Mouse (Mus musculus) erythroid progenitor cell, adult 5-6 weeks (primary cell): ENCODE measurements at regions not wholly inside any gene's neighbourhood (a gene's known extent, or its start where the extent isn't known, plus 50 kb on each side); places are given as distances from the start of the nearest gene placed in this dataset.

Experiments
- ATAC-seq: replicated peaks from 2 replicates; pipeline ENCODE4 v1.8.0; 2016; ENCODE audit warnings: moderate number of reproducible peaks, mild to moderate bottlenecking, moderate TSS enrichment, inconsistent platforms; ENCODE audit not compliant: poor library complexity, low FRiP score, severe bottlenecking

DNA sequence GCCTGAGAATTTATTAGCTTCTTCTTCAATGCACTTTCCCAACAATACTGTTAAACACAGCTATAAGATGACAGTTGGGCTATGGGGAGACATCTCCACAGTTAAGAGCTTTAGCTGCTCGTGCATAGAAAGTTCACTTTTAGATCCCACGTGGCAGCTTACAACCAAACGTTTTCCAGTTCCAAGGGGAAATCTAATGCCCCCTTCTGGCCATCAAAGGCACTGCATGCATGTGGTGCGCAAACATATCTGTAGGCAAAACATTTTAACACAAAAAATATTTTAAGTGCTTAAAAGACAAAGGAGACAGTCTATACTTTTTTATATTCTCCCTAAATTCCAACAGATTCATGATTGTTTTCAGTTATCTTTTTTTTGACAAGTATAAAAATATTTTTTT, 211.3 kb upstream of the Irx3 start:
- ATAC-seq = no peak

DNA sequence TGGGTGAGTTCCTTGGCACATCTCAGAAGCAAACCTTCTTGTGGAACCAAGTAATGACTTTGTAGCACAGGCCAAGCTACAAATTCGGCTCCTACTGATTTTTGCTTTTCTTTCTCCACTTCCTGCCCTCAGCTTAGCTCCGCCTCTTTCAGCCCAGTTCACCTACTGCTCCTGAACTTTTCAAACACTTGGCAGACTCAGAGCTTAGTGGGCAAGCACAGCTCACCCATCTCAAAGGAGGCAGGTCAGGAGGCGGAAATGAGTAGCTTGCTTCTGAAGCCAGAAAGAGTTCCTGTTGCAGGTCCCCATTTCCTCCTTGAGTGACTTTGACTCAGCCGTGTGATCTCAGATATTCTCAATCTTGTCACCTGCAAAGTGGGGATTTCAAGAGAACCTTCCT, 208.5 kb upstream of the Irx3 start:
- ATAC-seq = no peak

DNA sequence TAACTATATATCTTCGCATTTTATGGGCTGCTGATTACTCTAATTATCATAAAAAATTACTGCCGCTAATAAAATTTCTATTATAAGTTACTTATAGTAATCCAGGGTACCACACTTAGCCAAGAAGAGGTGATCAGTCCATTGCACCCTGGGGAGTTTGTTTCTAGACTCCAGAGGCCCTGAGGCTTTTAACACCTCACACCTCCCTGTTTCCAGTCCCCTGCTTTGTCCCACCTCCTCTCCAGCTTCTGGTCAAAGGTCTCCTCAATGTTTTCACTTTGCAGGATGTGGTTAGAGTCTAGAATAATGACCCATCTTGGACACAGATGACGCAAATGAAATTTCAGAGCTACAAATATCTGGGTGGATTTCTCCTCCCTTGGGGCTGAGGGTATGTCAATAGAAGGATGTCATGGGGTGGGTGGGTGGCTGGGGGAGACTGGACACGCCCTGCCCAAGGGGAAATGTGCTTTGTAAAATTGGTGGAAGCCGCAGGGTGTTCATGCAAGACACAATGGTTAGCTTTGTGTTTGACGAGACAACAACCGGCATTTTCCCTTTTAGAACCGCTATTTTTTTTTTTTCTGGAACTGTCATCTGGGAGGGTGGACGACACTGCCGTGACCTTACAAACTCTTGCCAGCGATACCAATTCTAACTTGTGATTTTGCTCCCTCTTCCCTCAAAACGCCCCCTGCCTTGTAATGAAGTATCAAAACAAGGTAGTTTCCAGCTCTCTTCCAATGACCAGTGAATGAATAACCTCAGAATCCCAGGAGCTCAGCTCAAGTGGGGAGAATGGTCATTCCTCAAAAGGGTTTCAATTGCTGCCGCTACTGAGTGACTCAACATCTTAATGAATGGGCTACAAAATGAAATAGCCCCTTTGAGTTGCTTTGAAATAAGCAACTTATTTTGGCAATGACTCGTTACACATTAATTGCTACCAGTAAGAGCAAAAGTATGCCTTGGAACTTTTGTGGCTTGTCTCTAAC, 207.0 kb upstream of the Irx3 start:
- ATAC-seq = no peak

DNA sequence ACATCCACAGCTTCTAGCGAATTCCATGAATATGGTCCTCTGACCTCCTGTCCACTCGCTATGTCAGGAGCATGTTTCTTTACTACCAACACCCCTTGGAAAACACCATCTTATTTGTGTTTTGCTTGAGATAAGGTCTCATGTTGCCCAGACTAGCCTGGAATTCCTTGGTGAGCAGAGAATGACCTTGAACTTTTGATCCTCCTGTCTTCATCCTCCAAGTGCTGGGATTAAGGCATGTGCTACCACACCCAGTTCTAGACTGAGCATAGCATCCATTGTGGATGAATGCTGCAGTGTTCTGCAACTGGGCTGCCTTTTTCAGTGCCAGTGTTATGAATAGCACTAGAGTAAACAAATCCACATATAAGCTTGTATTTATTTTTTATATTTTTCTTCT, 203.2 kb upstream of the Irx3 start:
- ATAC-seq = no peak

GRCm38 (mm10) chr8:92004532-92004931, 202.7 kb upstream of the Irx3 start:
- no peak for ATAC-seq

- ATAC-seq = no peak
Measured at GRCm38 (mm10) chr8:92000368-92000767, 198.5 kb upstream of the Irx3 start.

DNA sequence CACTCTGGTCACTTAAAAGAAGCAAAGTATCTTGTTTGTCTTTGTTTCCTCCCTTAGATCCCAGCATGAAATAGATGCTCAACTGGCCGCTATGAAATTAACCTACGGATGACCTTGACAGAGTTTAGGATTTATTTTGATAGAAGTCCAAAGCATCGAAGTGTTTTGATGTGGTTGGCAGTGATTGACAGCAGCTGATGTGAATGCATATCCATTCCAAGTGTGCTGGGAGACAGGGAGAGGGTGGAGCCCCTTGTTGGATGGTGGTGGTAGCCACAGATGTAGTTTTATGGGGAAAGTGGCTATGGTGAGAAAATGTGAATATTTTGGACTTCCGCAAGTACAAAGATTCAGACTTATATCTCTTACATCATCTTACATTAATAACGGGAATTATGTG, 197.8 kb upstream of the Irx3 start:
- ATAC-seq = no peak

GRCm38 (mm10) chr8:91999189-91999588, 197.3 kb upstream of the Irx3 start:
- ATAC-seq = no peak

DNA sequence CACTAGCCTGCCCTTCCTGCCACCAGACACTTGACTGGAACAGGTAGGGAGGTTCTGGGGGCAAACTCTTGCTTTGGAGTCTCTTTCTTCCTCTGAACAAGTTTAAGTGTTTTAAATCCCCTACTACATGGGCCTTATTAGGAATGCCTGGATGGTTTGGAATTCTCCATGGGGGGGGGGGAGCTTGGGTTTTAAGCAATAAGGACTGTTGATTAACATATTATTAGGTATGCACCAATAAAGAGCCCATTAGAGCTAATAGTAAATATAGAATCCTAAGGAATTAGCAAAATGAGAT, 196.0 kb upstream of the Irx3 start:
- ATAC-seq = no peak

DNA sequence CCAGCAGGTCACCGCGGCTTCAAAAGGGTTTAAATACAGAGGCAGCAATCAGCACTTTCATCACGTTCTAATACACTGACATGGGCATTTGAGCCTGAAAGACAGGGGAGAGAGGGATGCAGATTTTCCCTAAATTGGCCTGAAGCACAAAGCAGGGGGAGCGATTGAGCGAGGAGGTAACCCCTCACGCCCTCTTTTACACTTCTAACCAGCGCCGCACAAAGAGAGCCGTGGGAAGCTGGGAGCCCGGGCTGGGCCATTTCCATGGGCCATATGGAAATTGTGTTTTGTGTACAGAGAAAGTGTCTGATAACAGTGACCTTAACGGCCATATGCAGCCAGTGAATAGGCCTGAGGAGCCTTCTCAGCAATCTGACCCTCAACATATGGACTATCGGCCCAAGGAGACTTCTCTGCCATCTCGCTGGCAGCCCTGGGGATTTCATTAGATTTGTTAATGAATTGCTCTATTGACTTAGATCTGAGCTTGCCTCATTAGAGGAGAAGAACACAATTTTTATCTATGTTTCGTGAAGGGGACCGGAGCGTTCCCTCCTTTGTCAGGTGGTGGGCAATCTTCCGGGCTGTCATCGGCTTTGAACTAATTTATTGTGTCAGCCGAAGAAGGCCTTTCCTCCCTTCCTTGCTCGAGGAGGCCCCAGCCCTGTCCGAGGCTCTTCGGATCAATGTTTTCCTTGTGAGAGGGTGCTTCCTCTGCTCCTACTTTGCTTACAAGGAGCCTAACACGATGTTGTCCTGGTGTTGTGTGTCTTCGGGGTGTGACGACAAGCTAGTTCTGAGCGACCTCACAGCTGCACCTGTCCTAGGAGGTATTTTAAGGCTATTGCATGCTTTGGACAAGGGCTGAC, 195.4 kb upstream of the Irx3 start:
- no peak for ATAC-seq

DNA sequence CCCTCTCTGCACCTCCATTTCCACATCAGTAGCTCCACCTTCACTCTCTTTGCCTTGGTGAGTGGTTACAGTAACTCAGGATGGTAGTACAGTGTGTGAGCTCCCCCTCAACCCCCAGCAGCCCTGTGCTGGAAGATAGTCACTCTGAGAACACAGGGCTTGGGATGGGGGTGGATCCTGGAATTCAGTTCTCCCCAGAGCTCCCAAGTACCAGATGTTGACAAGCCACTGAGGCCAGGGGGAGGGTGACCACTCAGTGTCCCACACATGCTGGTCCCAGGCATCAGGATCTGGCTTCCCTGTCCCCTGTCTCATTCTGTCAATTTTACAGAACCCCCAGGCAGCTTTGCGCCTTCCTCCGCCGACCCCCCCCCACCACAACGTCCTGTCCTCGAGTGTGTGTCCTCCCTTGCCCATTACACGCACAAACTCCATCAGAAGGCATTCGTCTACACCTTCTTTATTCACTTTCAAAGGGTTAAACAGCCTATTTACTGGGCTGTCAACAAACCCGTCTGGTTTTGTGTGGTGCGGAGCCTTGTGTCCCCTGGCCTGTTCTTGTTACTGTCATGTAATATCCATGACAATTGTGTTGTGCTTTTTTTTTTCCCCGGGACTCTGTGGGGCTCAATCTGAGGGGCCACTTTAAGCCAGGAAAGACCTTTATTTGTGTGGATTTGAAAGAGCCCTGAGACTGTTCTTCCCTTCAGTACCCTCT, 194.6 kb upstream of the Irx3 start:
- ATAC-seq = no peak

DNA sequence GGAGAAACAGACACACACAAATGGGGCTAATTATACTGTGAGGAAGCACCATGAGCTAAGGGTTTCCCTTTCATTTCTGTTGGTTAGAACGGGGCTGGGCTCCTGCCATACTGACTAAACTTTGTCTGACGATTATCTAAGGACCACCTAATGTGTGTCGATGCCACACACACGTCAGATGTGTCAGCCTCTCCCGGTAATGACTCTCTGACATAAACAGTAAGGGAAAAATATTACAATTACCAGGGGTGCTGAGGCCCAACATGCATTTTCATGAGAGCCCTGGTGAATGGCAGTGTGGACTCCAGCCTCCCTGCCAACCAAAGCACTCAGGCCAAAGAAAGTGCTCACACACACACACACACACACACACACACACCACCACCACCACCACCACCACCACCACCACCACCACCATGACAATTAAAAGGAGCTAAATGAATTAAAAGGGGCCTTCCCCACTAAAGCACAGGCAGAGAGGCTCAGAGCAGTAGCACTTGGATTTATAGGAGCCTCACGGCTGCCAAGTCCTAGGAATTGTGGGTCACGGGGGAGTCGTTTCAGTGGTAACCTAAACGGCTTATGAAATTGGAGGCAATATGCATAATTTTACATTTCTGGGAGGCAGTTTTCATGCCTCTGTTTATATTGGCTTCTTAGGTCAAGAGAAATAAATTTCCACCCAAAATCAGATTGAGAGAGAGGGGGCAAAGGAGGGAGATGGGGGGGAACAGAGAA, 193.7 kb upstream of the Irx3 start:
- no peak for ATAC-seq

- no peak for ATAC-seq
Measured at GRCm38 (mm10) chr8:91991542-91992452, 189.9 kb upstream of the Irx3 start.

- ATAC-seq = no peak
Measured at GRCm38 (mm10) chr8:91990952-91991351, 189.1 kb upstream of the Irx3 start.

DNA sequence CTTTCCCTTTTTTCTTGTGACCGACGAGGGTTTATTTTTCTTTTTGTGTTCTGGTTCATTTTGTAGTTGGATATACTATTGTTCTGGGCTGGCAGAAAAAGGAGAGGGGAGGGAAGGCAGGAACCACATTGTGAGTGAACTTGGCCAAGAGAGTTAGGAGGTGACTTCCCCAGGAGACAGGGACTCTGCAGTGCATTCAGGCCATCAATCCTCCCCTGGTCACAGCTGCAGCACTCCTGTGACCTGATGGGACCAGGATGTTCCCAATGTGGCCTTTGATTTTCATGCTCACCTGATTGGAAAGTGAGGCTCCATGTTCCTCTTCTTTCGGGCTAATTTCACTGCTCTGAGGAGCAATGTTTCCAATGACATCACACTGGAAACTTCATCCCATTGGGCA, 188.2 kb upstream of the Irx3 start:
- ATAC-seq = no peak

- no peak for ATAC-seq
Measured at GRCm38 (mm10) chr8:91988866-91989633, 187.2 kb upstream of the Irx3 start.

DNA sequence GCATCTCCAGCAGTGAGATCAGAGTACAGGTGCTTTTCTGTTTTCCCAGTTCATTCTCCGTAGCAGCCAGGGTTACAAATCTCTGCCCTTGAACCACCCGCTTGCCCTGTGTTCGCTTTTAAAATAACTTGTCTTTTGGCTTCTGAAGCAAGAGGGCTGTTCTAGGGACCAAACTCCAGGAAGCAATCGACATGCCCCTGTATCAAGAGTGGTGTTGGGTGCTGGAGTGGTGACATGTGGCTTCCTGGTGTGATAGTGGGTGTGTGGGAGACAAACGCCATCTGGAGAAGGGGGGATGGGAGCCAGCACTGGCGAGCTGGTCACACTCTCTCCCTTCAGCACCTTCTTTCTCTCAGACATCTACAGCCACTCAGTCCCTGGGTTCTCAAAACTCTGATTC, 186.0 kb upstream of the Irx3 start:
- no peak for ATAC-seq

DNA sequence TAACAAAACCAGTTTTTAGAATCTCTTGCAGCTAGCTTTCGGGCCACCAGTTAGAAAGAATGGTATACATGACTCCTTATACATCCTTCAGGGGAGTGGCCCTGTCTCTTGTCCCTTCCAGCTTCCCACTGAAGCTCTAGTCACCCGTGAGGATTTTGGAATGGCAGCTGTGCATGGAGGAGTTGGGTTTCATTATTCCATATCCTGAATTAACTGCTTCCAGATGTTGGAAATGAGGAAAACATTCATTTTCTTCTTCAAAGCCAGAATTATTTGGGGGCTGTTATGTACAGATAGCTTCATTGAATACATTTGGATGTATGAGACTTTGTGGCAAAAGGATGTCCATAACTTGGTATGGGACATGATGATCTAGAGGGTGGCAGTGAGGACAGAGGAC, 181.3 kb upstream of the Irx3 start:
- ATAC-seq = no peak
